Mouse (Mus musculus): ENCODE results near the gene Llgl2. TPM values are rescaled to one million over a fixed set of nuclear protein-coding genes. Genes with fewer than 3 reads are reported as not detected.

The Llgl2 gene
- polyA plus RNA-seq, 1 experiment, result 26.1 TPM

DNA sequence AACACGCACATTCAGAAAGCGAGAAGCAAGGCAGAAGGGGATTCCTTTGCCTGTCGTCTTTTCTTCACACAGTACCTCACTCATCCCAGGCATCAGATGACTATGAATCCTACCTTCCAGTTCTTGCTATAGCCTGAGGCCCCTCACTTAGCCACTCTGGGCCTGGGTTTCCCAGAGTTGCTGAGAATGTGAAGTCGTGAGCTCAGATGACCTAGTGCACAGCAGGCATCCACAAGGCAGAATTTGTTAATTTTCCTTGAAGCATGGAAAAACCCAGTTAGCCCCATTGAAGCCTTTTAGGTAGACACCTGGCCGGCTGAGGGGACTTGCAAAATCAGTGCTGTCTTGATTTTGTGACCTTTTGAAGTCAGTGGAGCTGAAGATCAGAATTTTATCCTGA is 2.6 kb downstream of the Llgl2 start:
- Histone ChIP-seq H3K27ac (ENCODE audit: insufficient read depth, low read length) (no peak overlapping the region), H3K27me3 (ENCODE audit: control insufficient read depth, insufficient read depth, low read length) (no peaks in the 10 kb centered on the region; the same call in 1 of the 2 replicates), H3K4me1 (ENCODE audit: control insufficient read depth, insufficient read depth, insufficient read length) (peaks cover 4% of the 10 kb centered on the region), H3K36me3 (ENCODE audit: control insufficient read depth, insufficient read depth, low read length) (no peaks in the 10 kb centered on the region; the same call in 1 of the 2 replicates), H3K4me3 (ENCODE audit: extremely low read depth, insufficient read depth, insufficient read length) (no peak overlapping the region)
- DNase-seq (ENCODE audit: low read depth in 1 of 2, low spot score in 2 of 2), result no peak
- WGBS, result 89% methylated on average over 5 of the region's 5 CpGs
- TF ChIP-seq POLR2A (IDR thresholded peaks at IDR 0.05; ENCODE audit: low read depth, low read length) (no peak), CTCF (IDR thresholded peaks at IDR 0.05; ENCODE audit: extremely low read depth, insufficient read depth, insufficient read length, insufficient replicate concordance) (no peak)

GRCm38 (mm10) chr11:115827624-115828023 is 3.8 kb downstream of the Llgl2 start:
- WGBS, result 88% methylated on average over 6 of the region's 6 CpGs
- Histone ChIP-seq H3K36me3 (ENCODE audit: control insufficient read depth, insufficient read depth, low read length) (no peaks in the 10 kb centered on the region; the same call in 1 of the 2 replicates), H3K4me1 (ENCODE audit: control insufficient read depth, insufficient read depth, insufficient read length) (peaks cover 4% of the 10 kb centered on the region), H3K27ac (ENCODE audit: insufficient read depth, low read length) (no peak overlapping the region), H3K4me3 (ENCODE audit: extremely low read depth, insufficient read depth, insufficient read length) (no peak overlapping the region), H3K27me3 (ENCODE audit: control insufficient read depth, insufficient read depth, low read length) (no peaks in the 10 kb centered on the region; the same call in 1 of the 2 replicates)
- DNase-seq (ENCODE audit: low read depth in 1 of 2, low spot score in 2 of 2), result no peak
- TF ChIP-seq POLR2A (IDR thresholded peaks at IDR 0.05; ENCODE audit: low read depth, low read length), result no peak
- no peak for TF ChIP-seq CTCF (IDR thresholded peaks at IDR 0.05; ENCODE audit: extremely low read depth, insufficient read depth, insufficient read length, insufficient replicate concordance)

- Histone ChIP-seq H3K4me3 (ENCODE audit: extremely low read depth, insufficient read depth, insufficient read length) (no peak overlapping the region), H3K36me3 (ENCODE audit: control insufficient read depth, insufficient read depth, low read length) (no peaks in the 10 kb centered on the region), H3K27me3 (ENCODE audit: control insufficient read depth, insufficient read depth, low read length) (no peaks in the 10 kb centered on the region; the same call in 1 of the 2 replicates), H3K27ac (ENCODE audit: insufficient read depth, low read length) (no peak overlapping the region), H3K4me1 (ENCODE audit: control insufficient read depth, insufficient read depth, insufficient read length) (no peaks in the 10 kb centered on the region; the same call in 1 of the 2 replicates)
- no peak for TF ChIP-seq CTCF (IDR thresholded peaks at IDR 0.05; ENCODE audit: extremely low read depth, insufficient read depth, insufficient read length, insufficient replicate concordance)
- DNase-seq (ENCODE audit: low read depth in 1 of 2, low spot score in 2 of 2), result no peak
- WGBS, result 81% methylated on average over 4 of the region's 4 CpGs
These were observed 5.2 kb downstream of the Llgl2 start for GRCm38 (mm10) chr11:115829036-115829435.

GRCm38 (mm10) chr11:115830550-115831325 is 6.9 kb downstream of the Llgl2 start:
- Histone ChIP-seq H3K36me3 (ENCODE audit: control insufficient read depth, insufficient read depth, low read length) (no peaks in the 10 kb centered on the region), H3K27ac (ENCODE audit: insufficient read depth, low read length) (no peak overlapping the region), H3K4me1 (ENCODE audit: control insufficient read depth, insufficient read depth, insufficient read length) (no peaks in the 10 kb centered on the region; the same call in 1 of the 2 replicates), H3K27me3 (ENCODE audit: control insufficient read depth, insufficient read depth, low read length) (no peaks in the 10 kb centered on the region), H3K4me3 (ENCODE audit: extremely low read depth, insufficient read depth, insufficient read length) (no peak overlapping the region)
- TF ChIP-seq POLR2A (IDR thresholded peaks at IDR 0.05; ENCODE audit: low read depth, low read length), result no peak
- TF ChIP-seq CTCF (IDR thresholded peaks at IDR 0.05; ENCODE audit: extremely low read depth, insufficient read depth, insufficient read length, insufficient replicate concordance), result no peak
- 92% methylated on average over 25 of the region's 25 CpGs for WGBS
- no peak for DNase-seq (ENCODE audit: low read depth in 1 of 2, low spot score in 2 of 2)

DNA sequence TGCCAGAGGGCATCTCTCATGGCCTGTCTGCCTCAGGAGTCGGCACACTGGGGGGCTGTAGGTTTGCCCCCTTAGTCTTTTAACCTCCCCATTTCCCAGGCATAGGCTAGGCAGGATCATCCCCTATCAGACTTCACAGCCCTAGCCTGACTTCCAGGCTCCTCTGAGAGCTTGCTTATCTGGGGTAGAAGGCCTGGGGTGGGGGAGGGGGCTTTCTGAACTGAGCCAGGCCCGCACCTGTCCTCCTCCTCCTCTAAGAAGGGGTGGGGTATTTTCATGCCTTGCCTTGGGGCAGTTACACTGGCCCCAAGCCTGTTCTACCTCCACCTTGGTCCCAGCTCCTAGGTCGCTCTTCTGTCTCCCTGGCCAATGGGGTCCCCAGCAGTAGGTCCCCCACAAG is 7.7 kb downstream of the Llgl2 start:
- Histone ChIP-seq H3K4me1 (ENCODE audit: control insufficient read depth, insufficient read depth, insufficient read length) (no peaks in the 10 kb centered on the region; the same call in 1 of the 2 replicates), H3K36me3 (ENCODE audit: control insufficient read depth, insufficient read depth, low read length) (no peaks in the 10 kb centered on the region), H3K27ac (ENCODE audit: insufficient read depth, low read length) (no peak overlapping the region), H3K27me3 (ENCODE audit: control insufficient read depth, insufficient read depth, low read length) (no peaks in the 10 kb centered on the region), H3K4me3 (ENCODE audit: extremely low read depth, insufficient read depth, insufficient read length) (no peak overlapping the region)
- DNase-seq (ENCODE audit: low read depth in 1 of 2, low spot score in 2 of 2), result no peak
- 73% methylated on average over 3 of the region's 3 CpGs for WGBS
- no peak for TF ChIP-seq CTCF (IDR thresholded peaks at IDR 0.05; ENCODE audit: extremely low read depth, insufficient read depth, insufficient read length, insufficient replicate concordance)
- TF ChIP-seq POLR2A (IDR thresholded peaks at IDR 0.05; ENCODE audit: low read depth, low read length), result no peak

GRCm38 (mm10) chr11:115832064-115832463 is 8.2 kb downstream of the Llgl2 start:
- Histone ChIP-seq H3K27ac (ENCODE audit: insufficient read depth, low read length) (no peak overlapping the region), H3K4me1 (ENCODE audit: control insufficient read depth, insufficient read depth, insufficient read length) (no peaks in the 10 kb centered on the region; the same call in 1 of the 2 replicates), H3K36me3 (ENCODE audit: control insufficient read depth, insufficient read depth, low read length) (no peaks in the 10 kb centered on the region), H3K4me3 (ENCODE audit: extremely low read depth, insufficient read depth, insufficient read length) (no peak overlapping the region), H3K27me3 (ENCODE audit: control insufficient read depth, insufficient read depth, low read length) (no peaks in the 10 kb centered on the region)
- no peak for DNase-seq (ENCODE audit: low read depth in 1 of 2, low spot score in 2 of 2)
- 86% methylated on average over 6 of the region's 6 CpGs for WGBS
- no peak for TF ChIP-seq CTCF (IDR thresholded peaks at IDR 0.05; ENCODE audit: extremely low read depth, insufficient read depth, insufficient read length, insufficient replicate concordance)
- no peak for TF ChIP-seq POLR2A (IDR thresholded peaks at IDR 0.05; ENCODE audit: low read depth, low read length)

- DNase-seq (ENCODE audit: low read depth in 1 of 2, low spot score in 2 of 2), result no peak
- Histone ChIP-seq H3K27ac (ENCODE audit: insufficient read depth, low read length) (no peak overlapping the region), H3K36me3 (ENCODE audit: control insufficient read depth, insufficient read depth, low read length) (no peaks in the 10 kb centered on the region), H3K4me1 (ENCODE audit: control insufficient read depth, insufficient read depth, insufficient read length) (no peaks in the 10 kb centered on the region; the same call in 1 of the 2 replicates), H3K27me3 (ENCODE audit: control insufficient read depth, insufficient read depth, low read length) (no peaks in the 10 kb centered on the region), H3K4me3 (ENCODE audit: extremely low read depth, insufficient read depth, insufficient read length) (no peak overlapping the region)
- TF ChIP-seq CTCF (IDR thresholded peaks at IDR 0.05; ENCODE audit: extremely low read depth, insufficient read depth, insufficient read length, insufficient replicate concordance) (no peak), POLR2A (IDR thresholded peaks at IDR 0.05; ENCODE audit: low read depth, low read length) (no peak)
- 91% methylated on average over 8 of the region's 8 CpGs for WGBS
These were observed 8.7 kb downstream of the Llgl2 start for GRCm38 (mm10) chr11:115832523-115832922.
